Mouse (Mus musculus) embryonic fibroblast, embryonic 13.5 days (primary cell): Measurements from ENCODE around the gene Insyn1.

ENCODE experiments used
- CTCF ChIP-seq: IDR thresholded peaks from 2 replicates; pipeline ENCODE4 v1.5.1; 2011; ENCODE audit warnings: mild to moderate bottlenecking, control low read depth, low read length, moderate library complexity, borderline replicate concordance; ENCODE audit not compliant: insufficient read depth
- POLR2A ChIP-seq: IDR thresholded peaks from 2 replicates; pipeline ENCODE4 v1.6.1; 2011; ENCODE audit warnings: low read depth, mild to moderate bottlenecking, control low read depth, low read length, moderate library complexity

- TF ChIP-seq CTCF (no peak), POLR2A (no peak)
Observed at GRCm38 (mm10) chr9:58534766-58535165, 46.4 kb downstream of the Insyn1 start.
